In genomic region chr2:152820369-152820768, GRCm38 (mm10) we compare ENCODE assay signal across 8 mouse cellular contexts. TPM values are rescaled to one million over a fixed set of nuclear protein-coding genes. Genes with fewer than 3 reads are reported as not detected.
DNase-seq lines count a peak whose midpoint lies in the region; ATAC-seq lines count a peak whose summit lies in the region.

No protein-coding gene starts in this region.

- H3K27me3 ChIP-seq in heart, embryonic 13.5 days (replicated peaks) = no peaks in the 10 kb centered on the region
- H3K27me3 ChIP-seq in kidney, embryonic 16.5 days (ENCODE audit: insufficient read depth, low read length) = no peaks in the 10 kb centered on the region
- H3K27me3 ChIP-seq in lung, embryonic 16.5 days (ENCODE audit: control insufficient read depth, insufficient read depth, low read depth, low read length) = no peaks in the 10 kb centered on the region
- no peaks in the 10 kb centered on the region for H3K27me3 ChIP-seq in stomach, embryonic 15.5 days (replicated peaks)

- peaks cover 15% of the 10 kb centered on the region for H3K36me3 ChIP-seq in heart, embryonic 13.5 days
- H3K36me3 ChIP-seq in kidney, embryonic 16.5 days (ENCODE audit: insufficient read depth, low read length) = peaks cover 14% of the 10 kb centered on the region
- peaks cover 9% of the 10 kb centered on the region for H3K36me3 ChIP-seq in lung, embryonic 16.5 days (ENCODE audit: control insufficient read depth, insufficient read depth, low read length)
- H3K36me3 ChIP-seq in stomach, embryonic 15.5 days = no peaks in the 10 kb centered on the region

- ATAC-seq in heart, embryonic 13.5 days (ENCODE audit: extremely low read depth, insufficient number of reproducible peaks, low FRiP score, low TSS enrichment) = no peak
- ATAC-seq in kidney, embryonic 16.5 days (ENCODE audit: low FRiP score, low TSS enrichment) = peak; percentile 41
- peak; percentile 82 for ATAC-seq in lung, embryonic 16.5 days (ENCODE audit: low read depth)
- peak; percentile 32; the same call in 1 of the 2 replicates for ATAC-seq in stomach, embryonic 15.5 days (ENCODE audit: insufficient read depth, low FRiP score, low read depth)

- WGBS in heart, embryonic 13.5 days = 28% methylated on average over 2 of the region's 2 CpGs
- WGBS in kidney, embryonic 16.5 days = 50% methylated on average over 2 of the region's 2 CpGs
- WGBS in lung, embryonic 16.5 days = 37% methylated on average over 2 of the region's 2 CpGs
- WGBS in stomach, embryonic 15.5 days = 67% methylated on average over 2 of the region's 2 CpGs

- peak; percentile 45 to 54 for DNase-seq in right cerebral cortex, postnatal 36 days (ENCODE audit: low spot score in 2 of 2)
- no peak for DNase-seq in right cerebral cortex, postnatal 4 days
- DNase-seq in embryo, embryonic 11 days = peak; percentile 61
- DNase-seq in thymus, postnatal 0 days (ENCODE audit: low spot score) = no peak

- H3K4me1 ChIP-seq in heart, embryonic 13.5 days = peaks cover 94% of the 10 kb centered on the region
- peaks cover 87% of the 10 kb centered on the region for H3K4me1 ChIP-seq in kidney, embryonic 16.5 days (ENCODE audit: insufficient read depth, low read length)
- peaks cover 67% of the 10 kb centered on the region for H3K4me1 ChIP-seq in lung, embryonic 16.5 days (replicated peaks; ENCODE audit: control insufficient read depth, insufficient read depth, low read length)
- peaks cover 49% of the 10 kb centered on the region for H3K4me1 ChIP-seq in stomach, embryonic 15.5 days

- no peak overlapping the region for H3K4me3 ChIP-seq in heart, embryonic 13.5 days
- H3K4me3 ChIP-seq in kidney, embryonic 16.5 days (ENCODE audit: low read length) = no peak overlapping the region
- no peak overlapping the region; the same call in 1 of the 2 replicates for H3K4me3 ChIP-seq in lung, embryonic 16.5 days (ENCODE audit: low read length)
- no peak overlapping the region for H3K4me3 ChIP-seq in stomach, embryonic 15.5 days (replicated peaks)

- H3K9me3 ChIP-seq in heart, embryonic 13.5 days = no peaks in the 10 kb centered on the region
- peaks cover 6% of the 10 kb centered on the region; the same call in 1 of the 2 replicates for H3K9me3 ChIP-seq in kidney, embryonic 16.5 days (ENCODE audit: low read length)
- H3K9me3 ChIP-seq in lung, embryonic 16.5 days (ENCODE audit: control insufficient read depth, low read length) = no peaks in the 10 kb centered on the region
- no peaks in the 10 kb centered on the region for H3K9me3 ChIP-seq in stomach, embryonic 15.5 days

- H3K27ac ChIP-seq in heart, embryonic 13.5 days (replicated peaks) = peak overlapping the region; percentile 86
- peak overlapping the region; percentile 85 for H3K27ac ChIP-seq in kidney, embryonic 16.5 days (ENCODE audit: low read length)
- H3K27ac ChIP-seq in lung, embryonic 16.5 days (ENCODE audit: low read length) = peak overlapping the region; percentile 98
- peak overlapping the region; percentile 66 for H3K27ac ChIP-seq in stomach, embryonic 15.5 days

- peak overlapping the region; percentile 51 for H3K4me2 ChIP-seq in heart, embryonic 13.5 days
- peak overlapping the region; percentile 14; the same call in 1 of the 2 replicates for H3K4me2 ChIP-seq in kidney, embryonic 16.5 days (replicated peaks; ENCODE audit: low read depth, low read length)
- peak overlapping the region; percentile 28 for H3K4me2 ChIP-seq in lung, embryonic 16.5 days (ENCODE audit: low read depth, low read length)
- 0 out of 2 replicates have a peak overlapping the region, but pooled peaks have one; percentile 2 for H3K4me2 ChIP-seq in stomach, embryonic 15.5 days

- H3K9ac ChIP-seq in heart, embryonic 13.5 days = peak overlapping the region; percentile 66
- no peak overlapping the region; the same call in 1 of the 2 replicates for H3K9ac ChIP-seq in kidney, embryonic 16.5 days (replicated peaks; ENCODE audit: low read length)
- peak overlapping the region; percentile 27 for H3K9ac ChIP-seq in lung, embryonic 16.5 days (ENCODE audit: low read length)
- no peak overlapping the region for H3K9ac ChIP-seq in stomach, embryonic 15.5 days

RNA-seq across cellular contexts. Expression of gene Bcl2l1, which starts 11.2 kb away (rescaled TPM):
- polyA plus RNA-seq in heart, embryonic 13.5 days (2015; fragmentation: Nextera tagmentation; extraction: Ambion mirVana) = 59.6 and 62.8 TPM in 2 replicates
- polyA plus RNA-seq in kidney, embryonic 16.5 days (2015; fragmentation: Nextera tagmentation; extraction: Ambion mirVana) = 113 and 116 TPM in 2 replicates
- polyA plus RNA-seq in lung, embryonic 16.5 days (2015; fragmentation: Nextera tagmentation; extraction: Ambion mirVana) = 120 and 121 TPM in 2 replicates
- 69.8 and 75.7 TPM in 2 replicates for polyA plus RNA-seq in stomach, embryonic 15.5 days (2015; fragmentation: Nextera tagmentation; extraction: Ambion mirVana)
- polyA plus RNA-seq in thymus, postnatal 0 days (2015; fragmentation: Nextera tagmentation; extraction: Ambion mirVana) = 178 TPM in 2 replicates

RNA-seq across cellular contexts. Expression of gene Tpx2, which starts 27.4 kb away (rescaled TPM):
- polyA plus RNA-seq in heart, embryonic 13.5 days (2015; fragmentation: Nextera tagmentation; extraction: Ambion mirVana) = 51.1 and 55.5 TPM in 2 replicates
- polyA plus RNA-seq in kidney, embryonic 16.5 days (2015; fragmentation: Nextera tagmentation; extraction: Ambion mirVana) = 83.9 and 97.6 TPM in 2 replicates
- 85.8 and 101 TPM in 2 replicates for polyA plus RNA-seq in lung, embryonic 16.5 days (2015; fragmentation: Nextera tagmentation; extraction: Ambion mirVana)
- 66.5 TPM in 2 replicates for polyA plus RNA-seq in stomach, embryonic 15.5 days (2015; fragmentation: Nextera tagmentation; extraction: Ambion mirVana)
- polyA plus RNA-seq in thymus, postnatal 0 days (2015; fragmentation: Nextera tagmentation; extraction: Ambion mirVana) = 72.5 and 81.3 TPM in 2 replicates

Comparison
In these comparisons a context has a peak if more than half of its experiments do, and no peak if none do; other contexts are left out.
1. DNase-seq: peak in right cerebral cortex, postnatal 36 days (2 of 2) and embryo, embryonic 11 days (single experiment); none in right cerebral cortex, postnatal 4 days (single experiment) and thymus, postnatal 0 days (single experiment).
2. H3K9ac ChIP-seq: peak in heart, embryonic 13.5 days (single experiment) and lung, embryonic 16.5 days (single experiment); none in kidney, embryonic 16.5 days (single experiment) and stomach, embryonic 15.5 days (single experiment).
3. Peak in every context shown above with its lines, with median percentiles within 50 percentile points of each other: H3K27ac ChIP-seq and H3K4me2 ChIP-seq.